8 mouse cellular contexts compared by ENCODE assay signal in the genomic region with DNA sequence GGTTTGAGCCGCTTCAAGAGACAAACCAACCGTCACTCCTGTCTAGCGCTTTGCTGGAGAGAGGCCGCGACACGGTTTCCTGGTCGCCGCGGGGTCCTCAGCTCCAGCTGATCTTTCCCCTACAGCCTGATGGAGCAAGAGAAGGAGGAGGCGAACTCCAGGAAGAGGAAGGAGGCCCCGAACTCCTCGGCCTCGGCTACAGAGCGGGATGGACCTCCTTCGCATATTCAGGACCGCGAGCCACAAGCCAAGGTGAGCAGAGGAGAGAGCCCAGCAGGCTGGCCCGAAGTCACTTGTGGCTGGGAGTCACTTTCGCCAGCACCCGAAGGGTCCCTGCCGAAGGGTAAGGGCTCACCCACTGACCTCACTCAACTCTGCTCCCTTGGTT. TPM values are rescaled to one million over a fixed set of nuclear protein-coding genes. Genes with fewer than 3 reads are reported as not detected.
DNase-seq lines count a peak whose midpoint lies in the region; ATAC-seq and TF ChIP-seq lines count a peak whose summit lies in the region.

No protein-coding gene starts in this region.

- H3K27me3 ChIP-seq in forebrain, embryonic 12.5 days = no peaks in the 10 kb centered on the region
- H3K27me3 ChIP-seq in liver, embryonic 12.5 days (replicated peaks) = no peaks in the 10 kb centered on the region
- H3K27me3 ChIP-seq in stomach, embryonic 15.5 days (replicated peaks) = no peaks in the 10 kb centered on the region

- intact Hi-C loops in gastrocnemius, adult 2 months (cut with DNase I) = loop anchor here (5.0 kb wide), 1 partner anchor 838 kb away; no protein-coding TSS in a partner anchor

- peaks cover 6% of the 10 kb centered on the region; the same call in 1 of the 2 replicates for H3K36me3 ChIP-seq in forebrain, embryonic 12.5 days (replicated peaks)
- H3K36me3 ChIP-seq in liver, embryonic 12.5 days = peaks cover 29% of the 10 kb centered on the region
- 0 out of 2 replicates have a peak, but pooled peaks cover 2% of the 10 kb centered on the region for H3K36me3 ChIP-seq in stomach, embryonic 15.5 days

- peak; percentile 4 for ATAC-seq in CD4-positive, CD25-positive, alpha-beta regulatory T cell, adult 4 months
- no peak; the same call in 1 of the 2 replicates for ATAC-seq in forebrain, embryonic 12.5 days (ENCODE audit: low FRiP score)
- peak; percentile 73 for ATAC-seq in liver, embryonic 12.5 days
- peak; percentile 63; the same call in 1 of the 2 replicates for ATAC-seq in stomach, embryonic 15.5 days (ENCODE audit: insufficient read depth, low FRiP score, low read depth)

- TF ChIP-seq CTCF in gastrocnemius, adult 2 months (IDR thresholded peaks at IDR 0.05) = no peak

- peak overlapping the region; percentile 81 for H3K4me2 ChIP-seq in forebrain, embryonic 12.5 days
- H3K4me2 ChIP-seq in liver, embryonic 12.5 days = peak overlapping the region; percentile 86
- peak overlapping the region; percentile 83 for H3K4me2 ChIP-seq in stomach, embryonic 15.5 days

- H3K27ac ChIP-seq in gastrocnemius, adult 2 months = peak overlapping the region; percentile 82
- peak overlapping the region; percentile 60 for H3K27ac ChIP-seq in forebrain, embryonic 12.5 days
- H3K27ac ChIP-seq in liver, embryonic 12.5 days = peak overlapping the region; percentile 83
- peak overlapping the region; percentile 86 for H3K27ac ChIP-seq in stomach, embryonic 15.5 days

- H3K9ac ChIP-seq in forebrain, embryonic 12.5 days = peak overlapping the region; percentile 70
- H3K9ac ChIP-seq in liver, embryonic 12.5 days = peak overlapping the region; percentile 90
- peak overlapping the region; percentile 74 for H3K9ac ChIP-seq in stomach, embryonic 15.5 days

- no peak for DNase-seq in gastrocnemius, adult 2 months
- DNase-seq in gastrocnemius, adult 18-20 months (ENCODE audit: low spot score) = no peak
- DNase-seq in adrenal gland, adult 2 months = no peak
- DNase-seq in B cell, adult 2 months = no peak

- no peaks in the 10 kb centered on the region for H3K9me3 ChIP-seq in forebrain, embryonic 12.5 days
- H3K9me3 ChIP-seq in liver, embryonic 12.5 days (replicated peaks) = no peaks in the 10 kb centered on the region
- H3K9me3 ChIP-seq in stomach, embryonic 15.5 days = no peaks in the 10 kb centered on the region

- H3K4me3 ChIP-seq in gastrocnemius, adult 2 months = peak overlapping the region; percentile 75
- peak overlapping the region; percentile 68 for H3K4me3 ChIP-seq in forebrain, embryonic 12.5 days (replicated peaks)
- H3K4me3 ChIP-seq in liver, embryonic 12.5 days = peak overlapping the region; percentile 86
- peak overlapping the region; percentile 75 for H3K4me3 ChIP-seq in stomach, embryonic 15.5 days (replicated peaks)

- H3K4me1 ChIP-seq in forebrain, embryonic 12.5 days = peaks cover 14% of the 10 kb centered on the region
- H3K4me1 ChIP-seq in liver, embryonic 12.5 days = peaks cover 21% of the 10 kb centered on the region
- no peaks in the 10 kb centered on the region for H3K4me1 ChIP-seq in stomach, embryonic 15.5 days

- under 1% methylated on average over 21 of the region's 21 CpGs for WGBS in forebrain, embryonic 12.5 days
- WGBS in liver, embryonic 12.5 days (ENCODE audit: insufficient replicate concordance) = under 1% methylated on average over 21 of the region's 21 CpGs
- under 1% methylated on average over 21 of the region's 21 CpGs for WGBS in stomach, embryonic 15.5 days

RNA-seq across cellular contexts. Expression of a gene that starts 0.4 kb away (rescaled TPM):
- 1 to 10 TPM; 1.0 to 1.2 TPM for total RNA-seq in gastrocnemius, adult 2 months (2021)
- total RNA-seq in gastrocnemius, adult 18-20 months (2021) = under 1 TPM; 0.66 to 0.96 TPM
- 10 to 100 TPM; 10.5 to 10.9 TPM for polyA plus RNA-seq in CD4-positive, CD25-positive, alpha-beta regulatory T cell, adult 4 months (2017; shearing (Covaris generic))
- polyA plus RNA-seq in forebrain, embryonic 12.5 days (2016; fragmentation: Nextera tagmentation; extraction: Ambion mirVana) = 36.5 and 38.7 TPM in 2 replicates
- 16.6 and 16.9 TPM in 2 replicates for polyA plus RNA-seq in liver, embryonic 12.5 days (2016; fragmentation: Nextera tagmentation; extraction: Ambion mirVana)
- 19.2 and 20.0 TPM in 2 replicates for polyA plus RNA-seq in stomach, embryonic 15.5 days (2015; fragmentation: Nextera tagmentation; extraction: Ambion mirVana)
- 1 to 10 TPM; 5.2 to 6.1 TPM for total RNA-seq in adrenal gland, adult 2 months (2021)
- polyA plus RNA-seq in adrenal gland, adult 2 months (2012; rRNA removed) = 0.25 and 0.30 TPM in 2 replicates

RNA-seq across cellular contexts. Expression of a gene that starts 0.4 kb away (rescaled TPM):
- under 1 TPM; 0.64 to 0.71 TPM for total RNA-seq in gastrocnemius, adult 2 months (2021)
- under 1 TPM; 0.12 to 0.41 TPM for total RNA-seq in gastrocnemius, adult 18-20 months (2021)
- polyA plus RNA-seq in CD4-positive, CD25-positive, alpha-beta regulatory T cell, adult 4 months (2017; shearing (Covaris generic)) = 10 to 100 TPM; 46.4 to 47.2 TPM
- polyA plus RNA-seq in forebrain, embryonic 12.5 days (2016; fragmentation: Nextera tagmentation; extraction: Ambion mirVana) = 21.9 and 30.7 TPM in 2 replicates
- polyA plus RNA-seq in liver, embryonic 12.5 days (2016; fragmentation: Nextera tagmentation; extraction: Ambion mirVana) = 13.6 and 14.0 TPM in 2 replicates
- polyA plus RNA-seq in stomach, embryonic 15.5 days (2015; fragmentation: Nextera tagmentation; extraction: Ambion mirVana) = 20.4 and 20.7 TPM in 2 replicates
- 1 to 10 TPM; 5.9 to 6.5 TPM for total RNA-seq in adrenal gland, adult 2 months (2021)
- 0.49 and 1.5 TPM in 2 replicates for polyA plus RNA-seq in adrenal gland, adult 2 months (2012; rRNA removed)

RNA-seq across cellular contexts. Expression of a gene that starts 33.5 kb away (rescaled TPM):
- total RNA-seq in gastrocnemius, adult 2 months (2021) = under 1 TPM; 0.31 to 0.66 TPM
- total RNA-seq in gastrocnemius, adult 18-20 months (2021) = under 1 TPM; 0.46 to 0.59 TPM
- under 1 TPM in 1 of 2 experiments, not detected in 1; 0.09 TPM for polyA plus RNA-seq in CD4-positive, CD25-positive, alpha-beta regulatory T cell, adult 4 months (2017; shearing (Covaris generic))
- polyA plus RNA-seq in forebrain, embryonic 12.5 days (2016; fragmentation: Nextera tagmentation; extraction: Ambion mirVana) = 0.15 and 0.22 TPM in 2 replicates
- polyA plus RNA-seq in liver, embryonic 12.5 days (2016; fragmentation: Nextera tagmentation; extraction: Ambion mirVana) = 0.26 and 0.31 TPM in 2 replicates
- 9.6 and 15.6 TPM in 2 replicates for polyA plus RNA-seq in stomach, embryonic 15.5 days (2015; fragmentation: Nextera tagmentation; extraction: Ambion mirVana)
- total RNA-seq in adrenal gland, adult 2 months (2021) = 10 to 100 TPM; 48.2 to 53.9 TPM
- 2.7 and 4.1 TPM in 2 replicates for polyA plus RNA-seq in adrenal gland, adult 2 months (2012; rRNA removed)
